Mouse (Mus musculus) midbrain, embryonic 15.5 days (tissue): Measurements from ENCODE around the gene Ddx54. TPM values are rescaled to one million over a fixed set of nuclear protein-coding genes. Genes with fewer than 3 reads are reported as not detected.

Source experiments
- ATAC-seq: fragments of 200-750 bp; cut with Nextera tagmentation; replicated peaks from 2 replicates; pipeline ENCODE4 v1.8.0; 2017; ENCODE audit warnings: moderate TSS enrichment
- H3K27ac ChIP-seq: fragments of 300-500 bp; sonication (generic); 2 replicates; pipeline ENCODE4 v1.5.1; 2015; ENCODE audit warnings: mild to moderate bottlenecking, inconsistent platforms
- H3K27me3 ChIP-seq: fragments of 300-500 bp; sonication (generic); replicated peaks from 2 replicates; pipeline ENCODE4 v1.6.1; 2015; ENCODE audit warnings: inconsistent platforms
- H3K36me3 ChIP-seq: fragments of 300-500 bp; sonication (generic); replicated peaks from 2 replicates; pipeline ENCODE4 v1.6.1; 2015; ENCODE audit warnings: inconsistent platforms
- H3K4me1 ChIP-seq: fragments of 300-500 bp; sonication (generic); 2 replicates; pipeline ENCODE4 v1.6.1; 2015; ENCODE audit warnings: inconsistent platforms
- H3K4me2 ChIP-seq: fragments of 300-500 bp; sonication (generic); 2 replicates; pipeline ENCODE4 v1.6.1; 2015; ENCODE audit warnings: inconsistent platforms, mild to moderate bottlenecking, moderate library complexity
- H3K4me3 ChIP-seq: fragments of 300-500 bp; sonication (generic); 2 replicates; pipeline ENCODE4 v1.5.1; 2015; ENCODE audit warnings: mild to moderate bottlenecking, inconsistent platforms
- H3K9ac ChIP-seq: fragments of 300-500 bp; sonication (generic); 2 replicates; pipeline ENCODE4 v1.6.1; 2015; ENCODE audit warnings: mild to moderate bottlenecking, inconsistent platforms
- H3K9me3 ChIP-seq: fragments of 300-500 bp; sonication (generic); 2 replicates; pipeline ENCODE4 v1.6.1; 2016; ENCODE audit warnings: inconsistent platforms
- WGBS: fragments of 180-500 bp; shearing (Covaris S2); methylation state at CpG from one replicate; pipeline ENCODE4 v1.1.7; 2015; ENCODE audit warnings: mixed read lengths; 5-methylcytosine and 5-hydroxymethylcytosine counted together
- polyA plus RNA-seq: library from polyadenylated mRNA; unstranded; fragments of >200 nt; fragmentation: Nextera tagmentation; extraction: Ambion mirVana; gene quantifications from 2 replicates; pipeline ENCODE4 v1.2.1, GENCODE M21; 2015

Gene Ddx54
- polyA plus RNA-seq, 1 experiment from 2014 or later = 39.9 TPM

DNA sequence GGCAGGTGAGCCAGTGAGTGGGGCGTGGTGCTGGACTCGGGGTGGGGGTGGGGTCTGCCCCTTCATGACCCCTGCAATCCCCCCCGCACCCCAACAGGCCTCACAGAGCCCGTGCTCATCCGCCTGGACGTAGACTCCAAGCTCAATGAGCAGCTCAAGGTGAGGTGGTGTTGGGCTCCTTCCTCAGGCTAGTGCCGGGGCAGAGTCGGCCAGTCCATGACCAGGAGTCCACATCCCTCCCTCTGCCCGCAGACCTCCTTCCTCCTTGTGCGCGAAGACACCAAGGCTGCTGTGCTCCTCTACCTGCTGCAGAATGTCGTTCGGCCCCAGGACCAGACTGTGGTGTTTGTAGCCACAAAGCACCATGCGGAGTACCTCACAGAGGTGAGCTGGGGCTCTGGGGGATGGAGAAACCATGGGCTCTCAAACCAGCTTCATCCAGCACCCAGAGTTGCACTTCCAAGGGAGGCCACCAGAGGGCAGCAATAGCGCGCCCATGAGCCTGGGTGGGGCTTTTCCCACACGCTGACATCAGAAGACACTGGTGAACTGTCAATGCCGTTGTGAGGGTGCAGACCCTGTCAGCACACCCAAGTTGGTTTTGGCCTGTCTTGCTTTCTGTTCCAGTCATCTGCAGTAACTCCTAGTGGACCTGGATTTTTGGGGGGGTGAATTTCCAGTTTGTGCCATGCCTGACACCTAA lies 8.0 kb downstream of the Ddx54 start:
- 71% methylated on average over 18 of the region's 18 CpGs for WGBS
- peak; percentile 27; the same call in 1 of the 2 replicates for ATAC-seq
- no peak overlapping the region for H3K4me2 ChIP-seq

DNA sequence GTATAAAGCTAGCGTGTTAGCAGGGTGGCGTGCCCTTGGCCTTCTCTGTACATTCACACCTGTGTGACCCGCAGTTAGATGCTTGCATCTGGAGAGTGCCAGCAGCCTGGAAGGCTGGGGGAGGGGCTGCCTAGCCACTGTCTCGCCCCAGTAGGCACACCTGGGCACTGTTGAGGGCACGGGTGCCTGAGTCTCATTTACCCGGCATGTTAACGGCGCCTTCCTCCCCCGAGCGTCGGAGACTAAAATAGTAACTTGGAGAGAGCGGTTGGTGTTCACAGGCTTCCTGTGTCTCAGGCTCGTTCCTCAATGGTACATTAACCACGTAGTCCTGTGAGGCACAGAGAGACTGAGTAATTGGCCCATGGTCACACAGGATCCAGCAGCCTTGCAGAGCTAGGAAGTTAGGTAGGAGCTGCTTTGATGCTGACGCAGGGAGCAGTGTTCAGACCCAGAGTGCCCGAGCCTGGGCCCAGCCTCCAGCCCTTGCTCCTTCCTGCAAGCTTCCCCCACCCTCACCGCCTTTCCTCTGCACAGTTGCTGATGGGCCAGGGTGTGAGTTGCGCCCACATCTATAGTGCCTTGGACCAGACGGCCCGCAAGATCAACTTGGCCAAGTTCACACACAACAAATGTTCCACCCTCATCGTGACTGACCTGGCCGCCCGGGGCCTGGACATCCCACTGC lies 8.7 kb downstream of the Ddx54 start:
- Histone ChIP-seq H3K4me1 (no peaks in the 10 kb centered on the region), H3K4me2 (no peak overlapping the region), H3K9ac (no peak overlapping the region), H3K36me3 (peaks cover 30% of the 10 kb centered on the region), H3K9me3 (no peaks in the 10 kb centered on the region), H3K27ac (no peak overlapping the region), H3K27me3 (no peaks in the 10 kb centered on the region), H3K4me3 (no peak overlapping the region)
- WGBS = 94% methylated on average over 23 of the region's 23 CpGs
- no peak for ATAC-seq

More for the DNA sequence above, 8.0 kb downstream of the Ddx54 start:
- Histone ChIP-seq H3K36me3 (peaks cover 30% of the 10 kb centered on the region), H3K4me1 (no peaks in the 10 kb centered on the region), H3K9me3 (no peaks in the 10 kb centered on the region), H3K27me3 (no peaks in the 10 kb centered on the region), H3K27ac (no peak overlapping the region), H3K4me3 (no peak overlapping the region), H3K9ac (no peak overlapping the region)

DNA sequence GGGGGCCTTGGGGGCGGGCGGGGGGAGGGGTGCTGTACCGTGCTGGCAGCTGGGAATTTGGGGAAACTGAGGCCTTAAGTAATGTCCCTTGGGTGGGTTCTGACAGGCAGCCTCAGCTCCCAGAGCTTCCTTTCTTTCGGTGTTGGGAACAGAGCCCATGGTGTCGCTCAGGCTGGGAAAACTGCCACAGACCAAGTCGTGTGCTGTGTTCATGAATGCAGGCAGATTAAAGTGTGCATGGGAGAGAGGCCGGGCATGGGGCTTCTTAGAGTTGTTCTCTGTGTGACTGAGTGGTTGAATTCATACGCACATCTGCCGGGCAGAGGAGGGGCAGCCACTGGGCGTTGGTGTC lies 9.3 kb downstream of the Ddx54 start:
- WGBS = 90% methylated on average over 10 of the region's 10 CpGs
- no peak for ATAC-seq
- H3K9me3 ChIP-seq = no peaks in the 10 kb centered on the region

DNA sequence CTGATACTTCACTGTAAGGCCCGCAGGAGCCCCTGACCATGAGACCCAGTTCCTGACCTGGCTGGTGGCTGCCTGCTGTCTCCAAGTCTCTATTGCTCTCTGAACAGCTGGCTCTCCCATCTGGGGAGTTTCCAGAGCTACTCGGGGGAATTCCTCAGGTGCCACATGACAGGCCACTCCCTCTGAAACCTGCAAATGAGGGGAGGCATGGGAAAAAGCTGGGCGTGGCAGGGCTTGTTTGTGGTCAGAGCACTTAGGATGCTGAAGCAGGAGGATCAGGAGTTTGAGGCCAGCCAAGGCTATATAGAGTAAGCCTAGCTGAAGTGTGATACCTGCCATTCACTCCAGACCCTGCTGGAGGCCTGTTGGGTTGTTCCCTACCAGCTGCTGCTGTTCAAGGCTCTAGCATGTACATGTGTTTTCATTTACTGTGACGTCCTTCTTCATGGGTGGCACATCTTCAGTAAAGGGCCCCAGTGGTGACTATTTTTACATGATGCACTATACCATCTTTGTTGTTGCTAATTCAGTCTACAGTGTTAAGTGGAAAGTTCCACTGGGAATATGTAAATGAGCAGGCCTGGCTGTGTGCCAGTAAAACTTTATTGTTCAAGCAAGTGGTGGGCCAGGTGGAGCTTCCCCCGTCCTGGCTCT lies 9.8 kb downstream of the Ddx54 start:
- H3K4me2 ChIP-seq = no peak overlapping the region
- H3K4me3 ChIP-seq = no peak overlapping the region
- ATAC-seq = no peak
- no peaks in the 10 kb centered on the region for H3K4me1 ChIP-seq
- no peak overlapping the region for H3K9ac ChIP-seq
- no peaks in the 10 kb centered on the region for H3K27me3 ChIP-seq
- H3K36me3 ChIP-seq = peaks cover 31% of the 10 kb centered on the region
- 71% methylated on average over 5 of the region's 5 CpGs for WGBS
- H3K9me3 ChIP-seq = no peaks in the 10 kb centered on the region
- H3K27ac ChIP-seq = no peak overlapping the region

More for the DNA sequence above, 9.3 kb downstream of the Ddx54 start:
- H3K27ac ChIP-seq = no peak overlapping the region
- H3K9ac ChIP-seq = no peak overlapping the region
- H3K4me3 ChIP-seq = no peak overlapping the region
- no peak overlapping the region for H3K4me2 ChIP-seq
- H3K36me3 ChIP-seq = peaks cover 29% of the 10 kb centered on the region
- H3K27me3 ChIP-seq = no peaks in the 10 kb centered on the region
- H3K4me1 ChIP-seq = no peaks in the 10 kb centered on the region

DNA sequence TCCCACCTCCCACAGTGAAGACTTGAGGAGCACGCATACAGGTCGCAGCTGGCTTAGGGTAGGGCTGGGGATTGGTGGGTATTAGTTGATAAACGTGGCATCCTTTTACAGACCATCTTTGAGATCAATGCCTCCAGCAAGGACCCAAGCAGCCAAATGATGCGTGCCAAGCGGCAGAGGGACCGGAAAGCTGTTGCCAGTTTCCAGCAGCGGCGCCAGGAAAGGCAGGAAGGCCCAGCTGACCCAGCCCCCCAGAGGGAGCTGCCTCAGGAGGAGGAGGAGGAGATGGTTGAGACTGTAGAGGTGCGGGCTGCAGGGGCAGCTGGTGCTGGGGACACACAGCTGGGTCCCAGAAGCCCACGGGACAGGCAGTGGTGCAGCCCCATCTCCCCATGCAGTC lies 11.9 kb downstream of the Ddx54 start:
- H3K36me3 ChIP-seq = peaks cover 25% of the 10 kb centered on the region
- WGBS = 86% methylated on average over 10 of the region's 10 CpGs
- H3K9me3 ChIP-seq = no peaks in the 10 kb centered on the region

DNA sequence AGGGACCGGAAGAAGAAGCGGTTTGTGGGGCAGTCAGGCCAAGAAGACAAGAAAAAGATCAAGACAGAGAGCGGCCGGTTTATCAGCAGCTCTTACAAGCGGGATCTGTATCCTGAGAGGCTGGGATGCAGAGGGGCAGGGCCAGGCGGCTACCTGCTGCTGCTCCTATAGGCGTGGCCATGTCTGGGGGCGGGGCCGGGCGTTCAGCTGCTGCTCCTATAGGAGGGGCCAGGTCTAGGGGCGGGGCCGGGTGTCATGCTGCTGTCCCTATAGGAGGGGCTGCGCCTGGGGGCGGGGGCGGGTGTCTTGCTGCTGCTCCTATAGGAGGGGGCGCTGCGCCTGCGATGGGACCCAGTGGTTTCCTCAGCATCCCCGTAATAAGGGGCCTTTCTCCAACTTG lies 13.9 kb downstream of the Ddx54 start:
- Histone ChIP-seq H3K4me3 (no peak overlapping the region), H3K9me3 (no peaks in the 10 kb centered on the region), H3K27ac (no peak overlapping the region), H3K36me3 (peaks cover 19% of the 10 kb centered on the region; the same call in 1 of the 2 replicates), H3K4me2 (no peak overlapping the region), H3K4me1 (peaks cover 5% of the 10 kb centered on the region), H3K9ac (no peak overlapping the region), H3K27me3 (peaks cover 8% of the 10 kb centered on the region)
- WGBS = 34% methylated on average over 19 of the region's 19 CpGs
- no peak for ATAC-seq

More for the DNA sequence above, 11.9 kb downstream of the Ddx54 start:
- Histone ChIP-seq H3K27ac (no peak overlapping the region), H3K4me3 (no peak overlapping the region), H3K4me2 (no peak overlapping the region), H3K27me3 (no peaks in the 10 kb centered on the region), H3K9ac (no peak overlapping the region), H3K4me1 (no peaks in the 10 kb centered on the region)
- ATAC-seq = no peak

DNA sequence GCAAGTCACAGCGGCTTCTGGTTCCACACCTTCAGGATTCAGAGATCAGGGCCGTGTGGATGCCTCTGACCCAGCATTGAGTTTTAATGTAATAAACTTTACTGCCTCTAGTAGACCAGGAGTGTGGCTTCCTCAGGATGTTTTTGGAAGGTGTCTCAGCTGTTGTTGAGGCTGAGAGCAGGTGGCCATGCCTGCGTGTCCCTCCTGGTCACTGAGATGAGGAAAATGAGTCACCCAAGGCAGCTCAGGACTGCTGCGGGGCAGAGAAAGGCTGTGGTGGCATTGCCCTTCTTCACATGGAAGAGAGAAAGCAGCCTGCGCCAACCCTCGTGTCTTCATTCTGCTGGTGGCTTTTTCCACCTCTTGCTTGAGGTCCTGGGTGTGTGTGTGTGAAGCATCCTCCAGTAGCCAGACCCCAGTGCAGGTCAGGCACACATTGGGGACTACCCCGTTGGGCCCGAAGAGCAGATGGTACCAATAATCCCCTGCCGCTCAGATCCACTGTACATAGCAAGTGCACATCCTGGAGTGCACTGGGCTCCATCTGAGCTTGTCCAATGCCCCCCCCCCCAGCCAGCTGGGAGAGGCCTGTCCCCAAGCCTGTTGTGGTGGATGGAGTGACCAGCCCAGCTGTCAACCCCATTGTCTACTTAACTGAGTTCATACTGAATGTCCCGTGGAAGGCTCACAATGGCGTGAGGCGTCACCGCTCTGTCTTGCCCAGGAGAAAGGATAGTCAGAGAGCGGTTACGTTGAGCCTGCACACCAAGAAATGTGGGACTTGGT lies 15.2 kb downstream of the Ddx54 start:
- H3K27me3 ChIP-seq = peaks cover 8% of the 10 kb centered on the region
- 78% methylated on average over 15 of the region's 15 CpGs for WGBS
- H3K4me1 ChIP-seq = peaks cover 5% of the 10 kb centered on the region
- ATAC-seq = no peak
- no peak overlapping the region for H3K4me3 ChIP-seq
- H3K9ac ChIP-seq = no peak overlapping the region
- no peaks in the 10 kb centered on the region for H3K9me3 ChIP-seq
- H3K27ac ChIP-seq = no peak overlapping the region
- H3K4me2 ChIP-seq = no peak overlapping the region
- 0 out of 2 replicates have a peak, but pooled peaks cover 19% of the 10 kb centered on the region for H3K36me3 ChIP-seq

DNA sequence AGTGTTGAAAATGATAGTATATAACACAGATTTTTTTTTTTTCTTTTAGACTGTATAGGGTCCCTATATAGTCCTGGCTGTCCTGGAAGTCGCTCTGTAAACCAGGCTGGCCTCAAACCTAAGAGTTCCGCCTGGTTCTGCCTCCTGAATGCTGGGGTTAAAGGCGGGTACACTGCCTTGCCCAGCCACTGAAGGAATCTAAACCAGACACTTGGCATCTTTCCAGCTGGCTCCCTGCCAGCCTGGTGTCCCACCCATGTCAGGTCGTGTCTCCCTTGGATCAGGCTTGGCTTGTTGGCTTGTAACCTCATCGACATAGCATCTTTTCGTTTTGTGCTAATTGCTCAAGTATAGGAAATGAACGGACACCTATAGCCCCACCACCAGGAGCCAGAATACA lies 16.1 kb downstream of the Ddx54 start:
- Histone ChIP-seq H3K27ac (no peak overlapping the region), H3K9ac (no peak overlapping the region), H3K36me3 (0 out of 2 replicates have a peak, but pooled peaks cover 19% of the 10 kb centered on the region), H3K9me3 (no peaks in the 10 kb centered on the region), H3K4me1 (peaks cover 5% of the 10 kb centered on the region), H3K4me3 (no peak overlapping the region), H3K4me2 (no peak overlapping the region), H3K27me3 (peaks cover 8% of the 10 kb centered on the region)
- WGBS = 58% methylated on average over 7 of the region's 7 CpGs
- ATAC-seq = no peak

DNA sequence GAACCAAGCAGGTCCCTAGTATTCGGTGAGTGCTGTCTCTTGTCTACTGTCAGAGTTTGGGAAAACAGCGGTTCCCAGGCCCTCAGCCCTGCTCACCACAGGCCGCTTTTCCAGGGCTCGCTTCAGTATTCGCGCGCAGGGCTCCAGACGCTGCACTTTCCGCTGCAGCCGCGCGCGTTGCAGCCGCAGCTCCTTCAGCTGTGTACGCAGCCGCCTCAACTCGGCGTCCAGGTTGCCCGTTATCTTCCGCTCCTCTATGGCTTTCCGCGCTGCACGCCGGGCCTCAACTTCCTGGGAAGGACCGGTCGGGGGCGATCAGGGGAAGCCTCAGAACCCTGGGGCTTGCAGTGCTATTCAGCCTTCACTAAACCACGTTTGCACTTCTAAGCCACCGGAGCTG lies 18.6 kb downstream of the Ddx54 start:
- H3K4me3 ChIP-seq = 0 out of 2 replicates have a peak overlapping the region, but pooled peaks have one; percentile 2
- H3K4me1 ChIP-seq = peaks cover 5% of the 10 kb centered on the region
- 0 out of 2 replicates have a peak, but pooled peaks cover 8% of the 10 kb centered on the region for H3K36me3 ChIP-seq
- H3K27me3 ChIP-seq = peaks cover 8% of the 10 kb centered on the region
- peak overlapping the region; percentile 22; the same call in 1 of the 2 replicates for H3K9ac ChIP-seq
- no peak overlapping the region for H3K27ac ChIP-seq
- no peaks in the 10 kb centered on the region for H3K9me3 ChIP-seq
- H3K4me2 ChIP-seq = peak overlapping the region; percentile 47
- 6% methylated on average over 29 of the region's 29 CpGs for WGBS
- no peak for ATAC-seq

DNA sequence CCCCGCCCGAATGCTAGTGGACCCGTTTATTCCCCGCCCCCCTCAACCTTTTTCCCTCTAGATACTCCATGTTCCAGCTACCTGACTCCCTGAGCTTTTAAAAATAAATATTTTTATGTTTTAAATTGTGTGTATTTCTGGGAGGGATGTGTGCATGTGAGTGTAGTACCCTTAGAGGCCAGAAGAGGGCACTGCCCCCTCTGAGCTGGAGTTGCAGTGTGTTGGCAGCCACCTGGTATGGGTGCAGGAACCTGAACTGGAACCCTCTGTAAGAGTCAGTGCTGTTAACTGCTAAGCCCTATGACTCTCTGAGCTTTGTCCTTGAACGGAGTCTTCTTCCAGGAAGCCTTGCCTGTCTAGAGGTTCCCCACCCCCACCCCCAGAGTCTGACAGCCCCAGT lies 19.4 kb downstream of the Ddx54 start:
- Histone ChIP-seq H3K4me3 (no peak overlapping the region), H3K9ac (no peak overlapping the region), H3K27ac (no peak overlapping the region), H3K36me3 (0 out of 2 replicates have a peak, but pooled peaks cover 8% of the 10 kb centered on the region), H3K9me3 (no peaks in the 10 kb centered on the region), H3K4me1 (peaks cover 5% of the 10 kb centered on the region), H3K4me2 (no peak overlapping the region), H3K27me3 (peaks cover 8% of the 10 kb centered on the region)
- WGBS = 93% methylated on average over 5 of the region's 5 CpGs
- ATAC-seq = no peak

DNA sequence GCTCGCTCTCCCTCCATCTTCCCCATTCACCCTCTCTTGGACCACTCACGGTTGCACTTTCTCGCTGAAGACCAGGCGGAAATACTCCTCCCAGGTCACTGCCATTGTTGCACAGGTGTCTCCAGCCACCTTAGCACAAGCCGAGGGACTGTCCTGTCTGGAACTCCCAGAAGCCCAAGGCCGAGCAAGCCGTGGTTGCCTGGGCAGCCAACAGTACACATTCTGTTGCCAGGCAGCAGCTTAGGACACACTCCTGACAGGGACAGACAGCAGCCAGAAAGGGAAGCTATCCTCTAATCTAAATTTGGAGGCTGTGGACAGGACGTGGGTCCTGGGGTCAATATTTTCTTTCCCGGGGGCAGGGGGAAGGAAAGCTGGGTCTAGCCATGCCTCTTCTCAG lies 21.6 kb downstream of the Ddx54 start, which contains the start of gene Cfap73:
Gene Cfap73 (minus strand): TSS at position 105 of the 400 bp plus-strand sequence.
- no peaks in the 10 kb centered on the region for H3K9me3 ChIP-seq
- no peak within 1 kb of the TSS for H3K4me3 ChIP-seq
- no peak within 1 kb of the TSS for H3K27ac ChIP-seq
- H3K4me2 ChIP-seq = no peak within 1 kb of the TSS
- no peak for ATAC-seq
- no peak within 1 kb of the TSS for H3K9ac ChIP-seq
- peaks cover 5% of the 10 kb centered on the region for H3K4me1 ChIP-seq
- H3K27me3 ChIP-seq = peaks cover 8% of the 10 kb centered on the region
- 58% methylated on average over 9 of the region's 9 CpGs for whole genome bisulfite sequencing
- no peaks in the 10 kb centered on the region for H3K36me3 ChIP-seq

DNA sequence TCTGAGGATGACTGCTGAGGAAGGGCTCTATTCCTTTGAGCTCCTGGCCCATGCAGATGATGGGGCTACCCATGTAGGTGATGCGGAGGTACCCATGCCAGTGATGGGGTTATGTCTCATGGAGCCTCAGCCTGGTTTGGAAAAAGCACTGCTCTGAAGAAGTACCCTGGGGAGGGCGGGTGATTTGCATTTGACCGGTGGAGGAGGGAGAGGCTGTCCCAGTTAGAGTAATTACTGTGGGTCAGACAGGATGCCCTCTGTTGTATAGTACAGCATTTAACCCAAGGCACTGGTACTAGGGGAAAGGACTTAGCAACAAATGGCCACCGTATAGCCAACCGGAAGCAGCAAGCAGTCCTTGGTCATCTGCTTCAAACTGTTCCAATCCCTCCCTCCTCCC lies 22.3 kb downstream of the Ddx54 start:
- Histone ChIP-seq H3K9me3 (no peaks in the 10 kb centered on the region), H3K4me3 (no peak overlapping the region), H3K36me3 (no peaks in the 10 kb centered on the region), H3K27ac (no peak overlapping the region), H3K9ac (no peak overlapping the region), H3K4me1 (peaks cover 5% of the 10 kb centered on the region), H3K4me2 (no peak overlapping the region), H3K27me3 (peaks cover 8% of the 10 kb centered on the region)
- no peak for ATAC-seq
- WGBS = 56% methylated on average over 5 of the region's 5 CpGs
